Mouse (Mus musculus) CH12.LX (cell line): ENCODE results near the gene Csf1. TPM values are rescaled to one million over a fixed set of nuclear protein-coding genes. Genes with fewer than 3 reads are reported as not detected.

ENCODE experiments used
- DNase-seq: peaks from one replicate; pipeline ENCODE4 v3.0.0-alpha.2; 2013; ENCODE audit errors: extremely low read depth
- H3K27ac ChIP-seq: 2 replicates; pipeline ENCODE4 v1.5.1; 2012; ENCODE audit warnings: low read depth, mild to moderate bottlenecking, control low read depth, moderate library complexity; ENCODE audit not compliant: insufficient read depth
- H3K27me3 ChIP-seq: replicated peaks from 2 replicates; pipeline ENCODE3; 2012; ENCODE audit warnings: inconsistent platforms
- H3K36me3 ChIP-seq, 2 experiments: replicated peaks in 1 of 2; 2 replicates each; pipeline versions ENCODE3 to v1.6.1; 2012; ENCODE audit warnings: inconsistent platforms in 1 of 2, low read length in 1 of 2, mild to moderate bottlenecking in 1 of 2, mixed read lengths in 1 of 2, moderate library complexity in 1 of 2; ENCODE audit not compliant: control insufficient read depth in 1 of 2, insufficient read depth in 1 of 2
- H3K4me1 ChIP-seq, 2 experiments: 2 replicates each; pipeline ENCODE4 v1.6.1; 2012; ENCODE audit warnings: inconsistent platforms in 1 of 2, moderate library complexity in 1 of 2; ENCODE audit not compliant: insufficient read depth in 2 of 2, control insufficient read depth in 1 of 2
- H3K4me2 ChIP-seq: 2 replicates; pipeline ENCODE4 v1.6.1; 2012; ENCODE audit warnings: low read depth, mild to moderate bottlenecking, control low read depth; ENCODE audit not compliant: poor library complexity, insufficient read depth, severe bottlenecking
- H3K4me3 ChIP-seq, 3 experiments: fragments of 150-350 bp in 1 of 3; sonication (generic) in 1 of 3; replicated peaks in 1 of 3; 2 replicates each; pipeline versions ENCODE3 to v1.5.1; 2011 to 2012; ENCODE audit warnings: low read depth in 2 of 3, low read length in 2 of 3, mild to moderate bottlenecking in 2 of 3, moderate library complexity in 2 of 3, control low read depth in 1 of 3, improper control_type of control experiment in 1 of 3, inconsistent platforms in 1 of 3, mixed read lengths in 1 of 3; ENCODE audit not compliant: poor library complexity in 1 of 3
- H3K79me2 ChIP-seq: replicated peaks from 2 replicates; pipeline ENCODE4 v1.6.1; 2012; ENCODE audit warnings: mild to moderate bottlenecking, moderate library complexity; ENCODE audit not compliant: control insufficient read depth, poor library complexity, insufficient read depth, severe bottlenecking; ENCODE audit errors: extremely low read depth
- H3K9ac ChIP-seq: 2 replicates; pipeline ENCODE4 v1.6.1; 2012; ENCODE audit warnings: low read depth, mild to moderate bottlenecking, control low read depth, moderate library complexity; ENCODE audit not compliant: insufficient read depth
- H3K9me3 ChIP-seq: replicated peaks from 2 replicates; pipeline ENCODE3; 2012; ENCODE audit warnings: low read length, inconsistent platforms, mixed read lengths
- BHLHE40 ChIP-seq: IDR thresholded peaks from 2 replicates; pipeline ENCODE4 v1.6.1; 2011; ENCODE audit warnings: mild to moderate bottlenecking, low read depth, low read length, improper control_type of control experiment
- CHD1 ChIP-seq: IDR thresholded peaks from 2 replicates; pipeline ENCODE4 v1.6.1; 2012; ENCODE audit warnings: low read depth, low read length, improper control_type of control experiment, inconsistent platforms
- CHD2 ChIP-seq: IDR thresholded peaks from 2 replicates; pipeline ENCODE4 v1.6.1; 2011; ENCODE audit warnings: low read length, improper control_type of control experiment
- CTCF ChIP-seq, 2 experiments: IDR thresholded peaks in 1 of 2; conservative IDR thresholded peaks in 1 of 2; 2 replicates each; pipeline ENCODE4 v1.5.1; 2011 to 2012; ENCODE audit warnings: low read depth in 2 of 2, low read length in 2 of 2, improper control_type of control experiment in 1 of 2, inconsistent platforms in 1 of 2, mild to moderate bottlenecking in 1 of 2, moderate library complexity in 1 of 2
- EP300 ChIP-seq: IDR thresholded peaks from 2 replicates; pipeline ENCODE4 v1.6.1; 2011; ENCODE audit warnings: low read length, improper control_type of control experiment
- ETS1 ChIP-seq: conservative IDR thresholded peaks from 2 replicates; pipeline ENCODE4 v1.6.1; 2012; ENCODE audit warnings: low read depth, mild to moderate bottlenecking, inconsistent platforms, low read length, improper control_type of control experiment, moderate library complexity
- JUN ChIP-seq: IDR thresholded peaks from 2 replicates; pipeline ENCODE4 v1.6.1; 2011; ENCODE audit warnings: low read depth, mild to moderate bottlenecking, low read length, improper control_type of control experiment, moderate library complexity; ENCODE audit not compliant: insufficient read depth
- JUND ChIP-seq: conservative IDR thresholded peaks from 2 replicates; pipeline ENCODE4 v1.6.1; 2011; ENCODE audit warnings: low read depth, low read length, improper control_type of control experiment
- MAFK ChIP-seq: IDR thresholded peaks from 2 replicates; pipeline ENCODE4 v1.6.1; 2011; ENCODE audit warnings: low read length, improper control_type of control experiment; ENCODE audit not compliant: insufficient replicate concordance
- MAX ChIP-seq: IDR thresholded peaks from 2 replicates; pipeline ENCODE4 v1.6.1; 2011; ENCODE audit warnings: low read length, improper control_type of control experiment
- MEF2A ChIP-seq: IDR thresholded peaks from 2 replicates; pipeline ENCODE4 v1.6.1; 2014; ENCODE audit warnings: low read depth, mild to moderate bottlenecking, inconsistent platforms, low read length, improper control_type of control experiment, borderline replicate concordance
- MXI1 ChIP-seq: IDR thresholded peaks from 2 replicates; pipeline ENCODE4 v1.6.1; 2011; ENCODE audit warnings: mild to moderate bottlenecking, low read depth, low read length, improper control_type of control experiment
- PAX5 ChIP-seq: IDR thresholded peaks from 2 replicates; pipeline ENCODE4 v1.6.1; 2012; ENCODE audit warnings: low read length, inconsistent platforms, mixed read lengths
- POLR2AphosphoS2 ChIP-seq: IDR thresholded peaks from 2 replicates; pipeline ENCODE4 v1.6.1; 2011; ENCODE audit warnings: low read depth, low read length, improper control_type of control experiment
- RAD21 ChIP-seq: IDR thresholded peaks from 2 replicates; pipeline ENCODE4 v1.6.1; 2011; ENCODE audit warnings: low read depth, mild to moderate bottlenecking, low read length, improper control_type of control experiment, moderate library complexity
- SMC3 ChIP-seq: IDR thresholded peaks from 2 replicates; pipeline ENCODE4 v1.6.1; 2011; ENCODE audit warnings: low read depth, low read length, improper control_type of control experiment
- TBP ChIP-seq: conservative IDR thresholded peaks from 2 replicates; pipeline ENCODE4 v1.6.1; 2011; ENCODE audit warnings: low read depth, low read length, improper control_type of control experiment
- TCF12 ChIP-seq: IDR thresholded peaks from 2 replicates; pipeline ENCODE4 v1.6.1; 2014; ENCODE audit warnings: low read depth, mild to moderate bottlenecking, inconsistent platforms, low read length, improper control_type of control experiment
- UBTF ChIP-seq: IDR thresholded peaks from 2 replicates; pipeline ENCODE4 v1.6.1; 2012; ENCODE audit warnings: low read depth, mild to moderate bottlenecking, inconsistent platforms, low read length, improper control_type of control experiment, moderate library complexity
- USF2 ChIP-seq: conservative IDR thresholded peaks from 2 replicates; pipeline ENCODE4 v1.6.1; 2011; ENCODE audit warnings: low read depth, low read length, improper control_type of control experiment
- ZKSCAN1 ChIP-seq: IDR thresholded peaks from 2 replicates; pipeline ENCODE4 v1.6.1; 2012; ENCODE audit warnings: low read depth, inconsistent platforms, low read length, improper control_type of control experiment, borderline replicate concordance
- ZMIZ1 ChIP-seq: IDR thresholded peaks from 2 replicates; pipeline ENCODE4 v1.6.1; 2012; ENCODE audit warnings: low read depth, mild to moderate bottlenecking, inconsistent platforms, low read length, improper control_type of control experiment
- dilution Hi-C: fragments of 300-500 bp; cut with MboI; formaldehyde crosslinking; loops from 2 replicates; pipeline ENCODE4 v1.14.3; 2020; ENCODE audit warnings: low sequenced_read_pairs; ENCODE audit not compliant: extremely low pct_unique_long_range_greater_than_20kb, extremely low pct_ligation_motif_present
- in situ Hi-C: fragments of 300-500 bp; cut with MboI; formaldehyde crosslinking; loops from 3 replicates; pipeline ENCODE4 v1.14.3; 2019; ENCODE audit warnings: low sequenced_read_pairs, low pct_ligation_motif_present, low pct_unique_long_range_greater_than_20kb, mixed read lengths
- polyA plus RNA-seq: library from polyadenylated mRNA; unstranded; fragments of >175 nt; gene quantifications from 2 replicates; pipeline ENCODE4 v1.2.1, GENCODE M21; 2012; ENCODE audit warnings: low read depth; ENCODE audit not compliant: insufficient read length
- total RNA-seq, 2 experiments: library from RNA; depleted of rRNA; stranded (reverse); fragments of 300-350 nt in 1 of 2; fragments of >200 nt in 1 of 2; gene quantifications; 2 replicates each; pipeline ENCODE4 v1.2.3; 2012 to 2014

Gene Csf1
- total and polyA plus RNA-seq, 3 experiments: 2.5 to 17.4 (median 2.9) TPM

DNA sequence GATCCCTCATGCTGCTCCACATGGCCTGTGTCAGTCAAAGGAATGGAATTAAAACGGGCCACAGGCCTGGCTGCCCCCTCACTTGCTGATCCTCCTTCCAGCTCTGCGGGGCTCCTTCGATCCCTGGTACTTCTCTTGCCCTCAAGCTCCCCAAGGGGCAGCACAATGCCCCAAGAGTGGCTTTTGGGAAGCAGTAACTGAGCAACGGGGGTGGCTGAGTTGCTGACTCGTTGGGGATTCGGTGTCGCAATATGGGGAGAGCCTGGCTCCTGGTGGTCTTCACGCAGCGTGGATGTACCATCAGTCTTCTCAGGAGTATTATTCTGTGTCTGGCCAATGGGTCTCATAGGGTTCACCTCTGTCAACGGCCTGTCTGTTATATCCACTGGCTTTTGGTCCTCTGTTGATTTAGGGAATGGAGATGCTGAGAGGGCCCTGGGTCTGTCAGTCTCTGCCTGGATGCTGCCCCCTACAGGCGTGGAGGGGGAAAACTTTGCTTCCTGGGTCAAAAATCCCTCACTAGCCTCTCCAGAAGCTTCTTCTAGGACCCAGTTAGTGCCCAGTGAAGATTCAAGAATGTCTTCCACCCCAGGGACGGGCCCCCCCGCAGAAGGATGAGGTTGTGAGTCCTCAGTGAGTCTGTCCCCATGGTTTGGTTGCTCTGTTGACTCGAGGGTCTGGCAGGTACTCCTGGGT, 11.9 kb downstream of the Csf1 start:
- Histone ChIP-seq H3K4me1 (peaks cover 7 to 39% of the 10 kb centered on the region in 2 experiments), H3K36me3 (peaks cover under 1 to 94% of the 10 kb centered on the region in 2 experiments), H3K4me3 (no peak overlapping the region), H3K9ac (no peak overlapping the region), H3K27me3 (no peaks in the 10 kb centered on the region), H3K4me2 (no peak overlapping the region), H3K79me2 (no peaks in the 10 kb centered on the region), H3K9me3 (no peaks in the 10 kb centered on the region), H3K27ac (no peak overlapping the region)
- in situ Hi-C loops: no loop called here
- no peak for DNase-seq
- no peak for TF ChIP-seq MAX
- TF ChIP-seq RAD21: peak; percentile 19
- peak; percentile 28 to 54; a peak in 3 of 4 replicates for TF ChIP-seq CTCF (conservative IDR thresholded peaks at IDR 0.05 in 1 of 2, IDR thresholded peaks at IDR 0.05 in 1 of 2; ENCODE audit: low read depth in 2 of 2, low read length in 2 of 2)
- TF ChIP-seq SMC3: peak; percentile 43; the same call in 1 of the 2 replicates
- no peak for TF ChIP-seq TCF12
- TF ChIP-seq PAX5: no peak
- TF ChIP-seq TBP: no peak
- TF ChIP-seq ZKSCAN1: no peak
- TF ChIP-seq MAFK: no peak
- no peak for TF ChIP-seq MXI1
- dilution Hi-C loops: no loop called here

DNA sequence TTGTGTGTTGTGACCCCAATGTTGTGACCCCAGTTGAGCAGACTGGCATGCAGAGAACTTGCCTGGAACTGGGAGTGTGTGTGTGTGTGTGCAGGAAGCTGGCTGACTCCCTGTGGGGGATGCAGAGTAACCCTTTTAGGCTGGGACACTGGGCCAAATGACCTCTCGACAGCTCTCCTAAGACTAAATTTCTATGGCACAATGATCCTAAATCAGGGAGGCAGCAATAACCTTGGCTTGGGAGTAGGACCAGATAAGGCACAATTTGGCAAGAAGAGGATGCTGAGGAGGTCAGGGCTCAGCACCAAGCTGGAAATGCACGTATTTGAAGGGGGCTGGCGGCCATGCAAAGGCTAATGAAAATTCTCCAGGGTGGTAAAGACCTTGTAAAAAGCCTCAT, 14.2 kb downstream of the Csf1 start:
- no peak overlapping the region for H3K4me2 ChIP-seq
- in situ Hi-C loops: no loop called here
- H3K79me2 ChIP-seq: no peaks in the 10 kb centered on the region
- no peaks in the 10 kb centered on the region for H3K9me3 ChIP-seq
- dilution Hi-C loops: no loop called here
- no peak overlapping the region for H3K27ac ChIP-seq
- H3K4me3 ChIP-seq: no peak overlapping the region
- H3K4me1 ChIP-seq: peaks cover 7 to 18% of the 10 kb centered on the region in 2 experiments
- DNase-seq: no peak
- no peaks in the 10 kb centered on the region for H3K27me3 ChIP-seq
- peaks cover 0 to 92% of the 10 kb centered on the region in 2 experiments for H3K36me3 ChIP-seq
- TF ChIP-seq EP300 (no peak), ZKSCAN1 (no peak), UBTF (no peak), POLR2AphosphoS2 (no peak), TBP (no peak), USF2 (no peak), JUN (no peak), ZMIZ1 (no peak), BHLHE40 (no peak), ETS1 (no peak), JUND (no peak), CHD2 (no peak), CHD1 (no peak), MEF2A (no peak)
- no peak overlapping the region for H3K9ac ChIP-seq
